Mouse (Mus musculus): ENCODE measurements at regions not wholly inside any gene's neighbourhood (a gene's known extent, or its start where the extent isn't known, plus 50 kb on each side); places are given as distances from the start of the nearest gene placed in this dataset.
"Not testable (repeated sequence)": the region's sequence is repeated elsewhere in the genome, so short reads cannot be mapped to it uniquely, and the experiment has no call there.

DNA sequence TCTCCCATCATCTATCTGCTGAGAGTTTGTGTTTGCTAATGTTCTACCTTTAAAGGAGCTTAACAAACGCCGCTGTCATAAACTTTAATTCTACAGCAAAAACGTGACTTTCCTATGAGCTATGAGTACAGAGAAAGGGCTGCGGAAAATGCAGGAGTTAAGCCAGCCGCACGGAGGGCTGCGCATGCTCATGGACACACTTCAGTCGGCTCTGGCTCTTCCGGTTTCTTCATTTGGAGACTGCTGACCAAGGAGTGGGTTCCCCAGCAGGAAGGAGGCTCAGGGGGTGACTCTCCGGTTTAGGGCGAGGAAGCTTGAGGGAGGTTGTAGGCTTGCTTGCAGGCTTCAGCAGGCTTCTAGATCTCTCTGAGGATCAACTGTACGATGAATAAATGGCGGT lies 59.3 kb downstream of the Sox2 start:
- ATAC-seq (no peak), DNase-seq (ENCODE audit: low read depth, low spot score) (no peak)
- peaks cover 7% of the 10 kb centered on the region for H3K27me3 ChIP-seq
- ChIA-PET POLR2A (interaction anchor here (0.6 kb wide), 2 partner anchors 21 to 128 kb away, joined by 3 to 5 read pairs; no protein-coding TSS in a partner anchor), CTCF (interaction anchor here (0.6 to 1.6 kb wide), 2 partner anchors 15 to 27 kb away, joined by 4 to 5 read pairs; no protein-coding TSS in a partner anchor)
- TF ChIP-seq CTCF (IDR thresholded peaks at IDR 0.05) = no peak
- in situ Hi-C loops (cut with MboI; ENCODE audit: low pct_unique_long_range_greater_than_20kb) = no loop called here

DNA sequence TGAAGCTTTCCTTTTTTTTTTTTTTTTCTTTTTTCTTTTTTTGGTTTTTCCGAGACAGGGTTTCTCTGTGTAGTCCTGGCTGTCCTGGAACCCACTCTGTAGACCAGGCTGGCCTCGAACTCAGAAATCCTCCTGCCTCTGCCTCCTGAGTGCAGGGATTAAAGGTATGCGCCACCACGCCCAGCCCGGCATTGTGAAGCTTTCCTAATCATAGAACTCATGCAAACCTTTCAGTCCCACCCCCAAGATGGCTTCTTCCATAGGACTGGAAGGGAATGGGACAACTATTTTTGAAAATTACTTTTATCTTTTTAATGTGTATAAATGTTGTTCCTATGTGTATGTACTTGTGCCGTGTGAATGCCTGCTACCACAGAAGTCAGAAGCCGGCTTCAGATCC lies 61.9 kb downstream of the Sox2 start:
- CTCF ChIA-PET; in situ Hi-C loops (cut with MboI; ENCODE audit: low pct_unique_long_range_greater_than_20kb); ATAC-seq; H3K27me3 ChIP-seq; DNase-seq (ENCODE audit: low read depth, low spot score); POLR2A ChIA-PET: not testable (repeated sequence)

DNA sequence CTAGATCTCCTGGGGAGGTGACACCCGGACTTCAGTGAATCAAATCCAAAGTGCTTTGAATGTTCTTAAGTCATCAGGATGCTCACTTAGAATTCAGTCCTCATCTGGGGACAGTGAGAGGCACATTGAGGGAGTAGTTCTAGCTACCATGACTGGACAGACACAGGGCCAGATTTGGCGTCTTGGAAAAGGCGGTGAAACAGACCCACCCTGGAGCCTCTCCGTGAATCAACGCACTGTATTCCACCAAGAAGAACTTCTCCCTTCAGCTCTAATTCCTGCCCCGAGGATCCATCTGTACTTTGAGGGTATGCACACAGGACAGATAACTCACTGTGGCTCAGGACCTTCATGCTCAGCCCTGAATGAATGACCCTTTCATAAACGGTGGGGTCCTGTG lies 72.3 kb downstream of the Sox2 start:
- ATAC-seq (no peak), DNase-seq (ENCODE audit: low read depth, low spot score) (no peak)
- H3K27me3 ChIP-seq = peaks cover 3% of the 10 kb centered on the region
- no peak for TF ChIP-seq CTCF (IDR thresholded peaks at IDR 0.05)
- CTCF ChIA-PET = interaction anchor here (1.1 kb wide), 1 partner anchor 190 kb away, joined by 3 read pairs; no protein-coding TSS in a partner anchor
- POLR2A ChIA-PET = interaction anchor here (0.6 kb wide), 1 partner anchor 20 kb away, joined by 3 read pairs; no protein-coding TSS in a partner anchor
- in situ Hi-C loops (cut with MboI; ENCODE audit: low pct_unique_long_range_greater_than_20kb) = no loop called here

DNA sequence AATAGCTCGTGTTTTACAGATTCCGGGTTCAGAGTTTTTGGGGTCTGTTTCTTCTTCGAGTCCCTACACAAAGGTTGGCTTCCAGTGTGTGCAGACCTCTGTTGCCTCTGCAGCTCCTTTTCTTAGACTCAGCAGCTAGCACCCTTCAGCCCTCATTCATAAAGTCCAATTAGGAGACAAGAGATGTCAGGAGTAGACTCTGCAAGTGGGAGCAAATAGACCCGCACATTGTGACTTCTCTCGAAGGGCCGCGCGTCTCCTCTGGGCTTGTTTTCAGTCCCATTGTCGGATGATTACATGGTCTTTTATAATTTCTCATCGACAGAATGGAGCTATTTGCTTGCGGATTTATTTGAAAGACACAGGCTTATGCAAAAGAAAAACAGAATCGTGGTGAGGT lies 76.8 kb downstream of the Sox2 start:
- no peak for TF ChIP-seq CTCF (IDR thresholded peaks at IDR 0.05)
- H3K27me3 ChIP-seq = no peaks in the 10 kb centered on the region
- ATAC-seq (no peak), DNase-seq (ENCODE audit: low read depth, low spot score) (no peak)
- POLR2A ChIA-PET = interaction anchor here (0.6 kb wide), 1 partner anchor 570 kb away, joined by 3 read pairs; no protein-coding TSS in a partner anchor
- CTCF ChIA-PET = no interaction called here
- in situ Hi-C loops (cut with MboI; ENCODE audit: low pct_unique_long_range_greater_than_20kb) = no loop called here

DNA sequence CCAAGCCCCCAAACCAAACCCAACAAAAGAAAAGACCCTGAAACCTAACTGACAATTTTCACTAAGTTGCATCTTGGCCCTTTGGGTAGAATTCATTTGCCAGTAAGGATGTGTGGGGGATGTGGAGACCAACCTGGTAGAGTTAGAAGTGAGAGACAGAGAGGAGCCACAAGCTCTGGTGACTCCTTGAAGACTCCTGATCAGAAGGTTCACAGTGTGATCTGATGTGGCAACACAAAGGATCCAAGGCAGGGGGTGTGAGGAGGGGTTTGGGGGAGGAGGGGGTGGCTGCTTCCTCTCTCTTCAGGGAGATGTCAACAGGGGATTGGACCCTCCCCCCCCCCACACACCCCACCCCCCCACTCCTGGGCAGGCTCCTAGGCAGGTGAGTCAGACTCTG lies 78.1 kb downstream of the Sox2 start:
- DNase-seq (ENCODE audit: low read depth, low spot score) (no peak), ATAC-seq (no peak)
- no peak for TF ChIP-seq CTCF (IDR thresholded peaks at IDR 0.05)
- POLR2A ChIA-PET = no interaction called here
- CTCF ChIA-PET = interaction anchor here (0.8 to 1.5 kb wide), 2 partner anchors 11 to 87 kb away, joined by 3 read pairs; no protein-coding TSS in a partner anchor
- in situ Hi-C loops (cut with MboI; ENCODE audit: low pct_unique_long_range_greater_than_20kb) = no loop called here
- no peaks in the 10 kb centered on the region for H3K27me3 ChIP-seq

DNA sequence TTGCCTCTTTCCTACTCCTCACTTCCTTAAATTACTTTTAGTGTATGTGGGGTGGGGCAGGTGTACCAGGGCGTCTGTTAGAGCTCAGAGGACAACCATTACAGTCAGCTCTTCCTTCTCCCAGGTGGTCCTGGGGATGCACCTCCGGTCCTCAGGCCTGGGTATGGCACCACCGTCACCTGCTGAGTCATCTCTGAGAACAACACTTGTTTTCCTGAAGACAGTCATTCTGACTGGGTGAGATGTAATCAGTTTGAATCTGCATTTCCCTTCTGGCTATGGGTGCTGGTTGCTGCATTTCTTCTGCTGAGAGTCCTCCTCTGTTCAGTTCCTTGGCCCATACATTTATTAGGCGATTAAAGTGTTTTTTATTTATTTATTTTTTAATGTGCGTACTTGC lies 84.8 kb downstream of the Sox2 start:
- ChIA-PET CTCF (no interaction called here), POLR2A (no interaction called here)
- no peaks in the 10 kb centered on the region for H3K27me3 ChIP-seq
- ATAC-seq (no peak), DNase-seq (ENCODE audit: low read depth, low spot score) (no peak)
- TF ChIP-seq CTCF (IDR thresholded peaks at IDR 0.05) = no peak
- in situ Hi-C loops (cut with MboI; ENCODE audit: low pct_unique_long_range_greater_than_20kb) = no loop called here

DNA sequence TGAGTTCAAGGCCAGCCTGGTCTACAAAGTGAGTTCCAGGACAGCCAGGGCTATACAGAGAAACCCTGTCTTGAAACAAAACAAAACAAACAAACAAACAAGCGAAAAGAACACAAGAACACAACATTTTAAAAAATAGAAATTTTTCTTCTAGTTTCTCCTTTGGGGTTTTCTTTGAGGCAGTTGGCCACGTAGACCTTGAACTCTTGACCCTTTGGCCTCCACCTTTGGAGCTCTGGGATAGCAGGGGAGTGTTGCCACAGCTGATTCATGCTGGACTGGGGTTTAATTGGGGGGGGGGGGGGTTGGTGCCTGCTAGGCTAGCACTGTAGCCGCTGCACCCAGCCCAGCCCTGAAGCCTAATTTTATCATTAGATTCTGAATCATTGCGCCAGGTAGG lies 87.8 kb downstream of the Sox2 start:
- DNase-seq (ENCODE audit: low read depth, low spot score) (no peak), ATAC-seq (no peak)
- ChIA-PET POLR2A (no interaction called here), CTCF (no interaction called here)
- TF ChIP-seq CTCF (IDR thresholded peaks at IDR 0.05) = no peak
- H3K27me3 ChIP-seq = no peaks in the 10 kb centered on the region
- in situ Hi-C loops (cut with MboI; ENCODE audit: low pct_unique_long_range_greater_than_20kb) = no loop called here

DNA sequence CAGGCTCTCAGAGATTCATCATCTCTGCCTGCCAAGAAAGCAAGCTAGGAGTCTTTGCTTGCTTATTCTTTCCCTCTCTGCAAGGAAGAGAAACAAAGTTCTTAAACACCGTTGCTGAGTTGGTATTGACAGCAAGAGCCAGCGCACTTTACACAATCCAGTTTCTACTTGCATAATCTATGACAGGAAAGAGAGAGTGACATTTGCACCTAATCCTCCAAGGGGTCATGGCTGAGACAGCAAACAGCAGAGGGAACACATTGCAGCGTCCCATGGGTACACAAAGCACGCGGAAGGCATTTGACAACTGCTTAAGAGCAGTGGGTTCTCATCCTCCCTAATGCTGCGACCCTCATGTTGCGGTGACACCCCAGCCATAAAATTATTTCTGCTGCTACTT lies 88.7 kb downstream of the Sox2 start:
- ATAC-seq = no peak
- TF ChIP-seq CTCF (IDR thresholded peaks at IDR 0.05) = no peak
- in situ Hi-C loops (cut with MboI; ENCODE audit: low pct_unique_long_range_greater_than_20kb) = no loop called here
- H3K27me3 ChIP-seq = no peaks in the 10 kb centered on the region
- CTCF ChIA-PET = interaction anchor here (1.1 kb wide), 1 partner anchor 37 kb away, joined by 3 read pairs; no protein-coding TSS in a partner anchor
- no peak for DNase-seq (ENCODE audit: low read depth, low spot score)
- POLR2A ChIA-PET = no interaction called here

DNA sequence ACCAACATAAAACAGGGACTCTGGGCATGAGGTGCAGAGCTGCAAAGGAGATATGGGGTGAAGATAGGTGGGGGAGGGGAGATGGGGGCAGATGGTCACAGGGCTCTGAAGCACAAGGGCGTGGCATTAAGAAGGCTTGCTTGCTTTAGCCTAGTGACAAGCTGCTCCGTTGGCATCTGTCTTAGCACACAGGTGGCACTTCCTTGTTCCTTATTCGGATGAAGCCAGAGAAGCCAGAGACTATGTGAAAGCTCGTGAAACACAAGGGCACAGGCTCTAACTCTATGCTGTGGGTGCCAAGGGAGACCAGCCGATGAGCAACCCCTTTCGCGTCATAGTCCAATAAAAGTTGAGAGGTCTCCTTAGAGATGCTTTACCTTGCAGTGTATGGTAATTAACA lies 89.5 kb downstream of the Sox2 start:
- DNase-seq (ENCODE audit: low read depth, low spot score) (no peak), ATAC-seq (no peak)
- TF ChIP-seq CTCF (IDR thresholded peaks at IDR 0.05) = no peak

DNA sequence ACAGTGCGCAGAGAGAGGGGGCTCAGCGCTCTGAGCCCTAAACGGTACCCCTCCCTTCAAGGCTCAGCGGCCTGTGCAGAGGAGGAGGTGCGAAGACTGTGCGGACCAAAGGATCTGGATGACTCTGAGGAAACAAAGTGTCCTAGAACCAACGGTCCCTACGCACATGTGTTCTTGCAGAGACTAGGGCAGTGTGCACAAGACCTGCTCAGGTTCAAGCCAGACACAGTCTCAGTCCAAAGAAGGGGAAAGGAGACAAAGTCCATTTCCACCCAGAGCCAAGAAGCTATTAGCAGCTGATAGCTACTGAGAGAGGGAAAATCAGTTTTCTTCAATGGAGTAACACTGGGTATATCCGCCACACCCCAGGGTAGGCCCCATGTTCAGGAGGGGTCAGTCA lies 89.9 kb downstream of the Sox2 start:
- no peaks in the 10 kb centered on the region for H3K27me3 ChIP-seq
- no peak for TF ChIP-seq CTCF (IDR thresholded peaks at IDR 0.05)
- CTCF ChIA-PET = no interaction called here
- ATAC-seq (no peak), DNase-seq (ENCODE audit: low read depth, low spot score) (no peak)
- in situ Hi-C loops (cut with MboI; ENCODE audit: low pct_unique_long_range_greater_than_20kb) = no loop called here
- POLR2A ChIA-PET = no interaction called here

More for the DNA sequence above, 89.5 kb downstream of the Sox2 start:
- POLR2A ChIA-PET = no interaction called here
- in situ Hi-C loops (cut with MboI; ENCODE audit: low pct_unique_long_range_greater_than_20kb) = no loop called here
- no peaks in the 10 kb centered on the region for H3K27me3 ChIP-seq
- CTCF ChIA-PET = interaction anchor here (1.1 kb wide), 1 partner anchor 36 kb away, joined by 3 read pairs; no protein-coding TSS in a partner anchor

DNA sequence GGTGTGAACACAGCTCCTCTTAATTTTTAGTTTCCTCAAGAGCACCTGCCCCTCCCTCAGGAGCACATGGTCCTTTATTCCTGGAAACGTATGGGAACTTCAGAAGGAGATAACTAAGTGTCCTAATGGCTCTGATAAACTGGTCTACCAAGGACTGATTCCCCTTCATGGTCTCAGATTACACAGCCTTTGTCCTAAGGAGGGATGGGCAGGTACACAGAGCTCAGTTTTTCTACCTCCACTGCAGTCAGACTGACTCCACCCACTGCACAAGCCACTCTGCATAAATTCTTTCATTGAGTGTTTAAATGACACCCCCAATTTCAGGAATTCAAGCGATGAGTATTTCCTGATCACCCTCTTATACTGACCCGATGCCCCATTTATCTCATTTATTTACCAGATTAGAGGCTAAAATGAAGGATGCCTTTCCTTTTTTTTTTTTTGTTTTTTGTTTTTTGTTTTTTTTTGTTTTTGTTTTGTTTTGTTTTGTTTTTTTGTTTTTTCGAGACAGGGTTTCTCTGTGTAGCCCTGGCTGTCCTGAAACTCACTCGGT lies 95.1 kb downstream of the Sox2 start:
- ATAC-seq (no peak), DNase-seq (ENCODE audit: low read depth, low spot score) (no peak)
- POLR2A ChIA-PET = no interaction called here
- in situ Hi-C loops (cut with MboI; ENCODE audit: low pct_unique_long_range_greater_than_20kb) = no loop called here
- CTCF ChIA-PET = no interaction called here
- no peak for TF ChIP-seq CTCF (IDR thresholded peaks at IDR 0.05)
- no peaks in the 10 kb centered on the region for H3K27me3 ChIP-seq

DNA sequence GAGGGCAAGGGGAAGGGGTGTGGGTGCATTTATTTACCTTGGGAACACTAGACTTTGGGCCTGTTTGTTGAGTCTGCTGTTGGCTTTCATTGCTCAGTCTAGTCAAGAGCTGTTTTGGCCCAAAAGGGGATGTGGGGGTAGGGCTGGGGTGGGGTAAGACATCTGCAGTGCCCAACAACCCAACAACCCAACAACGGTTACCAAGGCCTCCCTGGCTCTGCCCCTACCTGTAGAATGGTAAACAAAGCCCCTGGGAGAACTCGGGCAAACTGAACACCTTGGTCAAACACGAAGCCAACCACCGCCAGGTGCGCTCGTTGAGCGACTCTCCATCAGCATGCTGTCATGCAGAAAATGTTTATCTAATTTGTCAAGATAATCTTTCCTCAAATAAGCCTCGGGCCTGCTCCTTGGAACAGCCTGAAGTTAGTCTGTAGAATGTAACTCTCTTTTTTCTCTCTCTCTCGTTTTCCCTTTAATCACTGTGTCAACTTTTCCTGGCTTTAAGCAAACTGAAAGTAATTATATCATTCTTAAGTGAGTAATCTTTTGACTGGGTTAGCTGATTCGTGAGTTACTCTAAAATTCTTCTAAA lies 97.4 kb downstream of the Sox2 start:
- DNase-seq (ENCODE audit: low read depth, low spot score) (no peak), ATAC-seq (no peak)
- in situ Hi-C loops (cut with MboI; ENCODE audit: low pct_unique_long_range_greater_than_20kb) = no loop called here

More for the DNA sequence above, 97.4 kb downstream of the Sox2 start:
- CTCF ChIA-PET = no interaction called here
- no peaks in the 10 kb centered on the region for H3K27me3 ChIP-seq
- POLR2A ChIA-PET = no interaction called here
- TF ChIP-seq CTCF (IDR thresholded peaks at IDR 0.05) = no peak

All from Patski (cell line).